Mouse (Mus musculus): ENCODE results near the gene Gm11168. TPM values are rescaled to one million over a fixed set of nuclear protein-coding genes. Genes with fewer than 3 reads are reported as not detected.
"Not testable (repeated sequence)": the region's sequence is repeated elsewhere in the genome, so short reads cannot be mapped to it uniquely, and the experiment has no call there.

Gm11168 gene
- 0.39 TPM in 1 of 2 replicates, not detected in the other for polyA plus RNA-seq (2015; fragmentation: Nextera tagmentation; extraction: Ambion mirVana)

- peaks cover 12% of the 10 kb centered on the region for H3K9me3 ChIP-seq
- 75% methylated on average over 6 of the region's 14 CpGs for WGBS
- ATAC-seq (ENCODE audit: low FRiP score) = not testable (repeated sequence)
These were observed at the start of gene Gm11168 for GRCm38 (mm10) chr9:3002794-3003396. Gm11168 (plus strand) TSS chr9:3003346.

GRCm38 (mm10) chr9:3000445-3000972 is 2.6 kb upstream of the Gm11168 start, which contains the start of gene Gm10722:
Gm10722 (plus strand) TSS chr9:3000922.
- ATAC-seq (ENCODE audit: low FRiP score); H3K4me2 ChIP-seq; H3K27me3 ChIP-seq; H3K36me3 ChIP-seq; H3K9ac ChIP-seq; H3K4me3 ChIP-seq; H3K27ac ChIP-seq; H3K9me3 ChIP-seq; H3K4me1 ChIP-seq (replicated peaks): not testable (repeated sequence)
- 72% methylated on average over 12 of the region's 12 CpGs for WGBS

More at GRCm38 (mm10) chr9:3002794-3003396, at the start of gene Gm11168:
- H3K9ac ChIP-seq; H3K4me3 ChIP-seq; H3K27me3 ChIP-seq; H3K4me2 ChIP-seq; H3K4me1 ChIP-seq (replicated peaks); H3K36me3 ChIP-seq; H3K27ac ChIP-seq: not testable (repeated sequence)

GRCm38 (mm10) chr9:3001006-3001405 is 2.1 kb upstream of the Gm11168 start:
- not testable (repeated sequence) for H3K9ac ChIP-seq; H3K27ac ChIP-seq; H3K4me2 ChIP-seq; H3K4me3 ChIP-seq; H3K9me3 ChIP-seq; H3K4me1 ChIP-seq (replicated peaks); H3K36me3 ChIP-seq; H3K27me3 ChIP-seq; ATAC-seq (ENCODE audit: low FRiP score)
- 66% methylated on average over 8 of the region's 8 CpGs for WGBS

- H3K9me3 ChIP-seq; H3K4me1 ChIP-seq (replicated peaks); H3K27ac ChIP-seq; H3K4me3 ChIP-seq; H3K27me3 ChIP-seq; H3K4me2 ChIP-seq; H3K9ac ChIP-seq; H3K36me3 ChIP-seq: not testable (repeated sequence)
- WGBS = 71% methylated on average over 9 of the region's 11 CpGs
- peak; percentile 85 for ATAC-seq (ENCODE audit: low FRiP score)
These were observed 1.0 kb upstream of the Gm11168 start for GRCm38 (mm10) chr9:3001948-3002659.

GRCm38 (mm10) chr9:3006179-3006578 is 3.0 kb downstream of the Gm11168 start:
- H3K4me3 ChIP-seq; H3K4me2 ChIP-seq; H3K36me3 ChIP-seq; ATAC-seq (ENCODE audit: low FRiP score); H3K9ac ChIP-seq; H3K4me1 ChIP-seq (replicated peaks); H3K27me3 ChIP-seq; H3K27ac ChIP-seq: not testable (repeated sequence)
- peaks cover 12% of the 10 kb centered on the region for H3K9me3 ChIP-seq
- 82% methylated on average over 1 of the region's 5 CpGs for WGBS

GRCm38 (mm10) chr9:3006636-3007035 is 3.5 kb downstream of the Gm11168 start:
- peaks cover 12% of the 10 kb centered on the region for H3K9me3 ChIP-seq
- not testable (repeated sequence) for H3K4me1 ChIP-seq (replicated peaks); H3K36me3 ChIP-seq; H3K27me3 ChIP-seq; H3K4me3 ChIP-seq; H3K9ac ChIP-seq; H3K27ac ChIP-seq; H3K4me2 ChIP-seq
- ATAC-seq (ENCODE audit: low FRiP score) = peak; percentile 81
- WGBS = 74% methylated on average over 8 of the region's 8 CpGs

- H3K9ac ChIP-seq; H3K4me3 ChIP-seq; H3K9me3 ChIP-seq; H3K27ac ChIP-seq; H3K4me1 ChIP-seq (replicated peaks); H3K4me2 ChIP-seq; H3K27me3 ChIP-seq; H3K36me3 ChIP-seq: not testable (repeated sequence)
- peak; percentile 19; the same call in 1 of the 2 replicates for ATAC-seq (ENCODE audit: low FRiP score)
- 78% methylated on average over 8 of the region's 9 CpGs for WGBS
These were observed 4.1 kb downstream of the Gm11168 start for GRCm38 (mm10) chr9:3007272-3007671.

- H3K4me3 ChIP-seq; H3K27me3 ChIP-seq; H3K36me3 ChIP-seq; H3K4me1 ChIP-seq (replicated peaks); H3K27ac ChIP-seq; H3K9ac ChIP-seq; H3K9me3 ChIP-seq; H3K4me2 ChIP-seq: not testable (repeated sequence)
- WGBS = no CpG with 5 or more reads among the region's 5 CpGs
- peak; percentile 62; the same call in 1 of the 2 replicates for ATAC-seq (ENCODE audit: low FRiP score)
These were observed 6.2 kb downstream of the Gm11168 start for GRCm38 (mm10) chr9:3009331-3009730.

GRCm38 (mm10) chr9:3012054-3012621 is 9.0 kb downstream of the Gm11168 start:
- not testable (repeated sequence) for H3K4me3 ChIP-seq; H3K36me3 ChIP-seq; H3K27ac ChIP-seq; H3K27me3 ChIP-seq; H3K4me1 ChIP-seq (replicated peaks); H3K4me2 ChIP-seq; ATAC-seq (ENCODE audit: low FRiP score); H3K9ac ChIP-seq; H3K9me3 ChIP-seq
- WGBS = 88% methylated on average over 3 of the region's 7 CpGs

- ATAC-seq (ENCODE audit: low FRiP score) = peak; percentile 71
- not testable (repeated sequence) for H3K36me3 ChIP-seq
- WGBS = no CpG with 5 or more reads among the region's 11 CpGs
These were observed 9.7 kb downstream of the Gm11168 start, which contains the start of gene Gm10721 for GRCm38 (mm10) chr9:3012733-3013279. Gm10721 (plus strand) TSS chr9:3013140.

GRCm38 (mm10) chr9:3015354-3015753 is 12.2 kb downstream of the Gm11168 start, which contains the start of gene Gm10720:
Gm10720 (plus strand) TSS chr9:3015654.
- H3K4me2 ChIP-seq; ATAC-seq (ENCODE audit: low FRiP score); H3K27ac ChIP-seq; H3K27me3 ChIP-seq; H3K4me1 ChIP-seq (replicated peaks); H3K9me3 ChIP-seq; H3K4me3 ChIP-seq; H3K36me3 ChIP-seq; H3K9ac ChIP-seq: not testable (repeated sequence)
- 64% methylated on average over 5 of the region's 9 CpGs for WGBS

More at GRCm38 (mm10) chr9:3012733-3013279, 9.7 kb downstream of the Gm11168 start, which contains the start of gene Gm10721:
- not testable (repeated sequence) for H3K27ac ChIP-seq; H3K4me1 ChIP-seq (replicated peaks); H3K9me3 ChIP-seq; H3K27me3 ChIP-seq; H3K4me3 ChIP-seq; H3K4me2 ChIP-seq; H3K9ac ChIP-seq

- not testable (repeated sequence) for H3K9me3 ChIP-seq; ATAC-seq (ENCODE audit: low FRiP score); H3K9ac ChIP-seq; H3K36me3 ChIP-seq; H3K4me2 ChIP-seq; H3K27me3 ChIP-seq; H3K4me3 ChIP-seq; H3K4me1 ChIP-seq (replicated peaks); H3K27ac ChIP-seq
- WGBS = 74% methylated on average over 6 of the region's 6 CpGs
These were observed 12.8 kb downstream of the Gm11168 start for GRCm38 (mm10) chr9:3015896-3016295.
